Mouse (Mus musculus): ENCODE measurements around the gene Pqlc2. TPM values are rescaled to one million over a fixed set of nuclear protein-coding genes. Genes with fewer than 3 reads are reported as not detected.

Pqlc2 gene
- polyA plus RNA-seq (2015; fragmentation: Nextera tagmentation; extraction: Ambion mirVana): 16.0 and 16.5 TPM in 2 replicates

GRCm38 (mm10) chr4:139310171-139310898 lies at the start of gene Pqlc2, which contains the start of gene Akr7a5:
Pqlc2 (minus strand) TSS chr4:139310708.
Akr7a5 (plus strand) TSS chr4:139310744.
- peak within 1 kb of the TSS; percentile 87 for H3K9ac ChIP-seq
- peak within 1 kb of the TSS; percentile 94 for H3K4me2 ChIP-seq (replicated peaks)
- peaks cover 26% of the 10 kb centered on the region for H3K4me1 ChIP-seq
- peak within 1 kb of the TSS; percentile 87 for H3K27ac ChIP-seq (replicated peaks)
- H3K4me3 ChIP-seq (replicated peaks): peak within 1 kb of the TSS; percentile 95
- under 1% methylated on average over 63 of the region's 63 CpGs for WGBS
- peaks cover 30% of the 10 kb centered on the region for H3K36me3 ChIP-seq
- peak; percentile 87 for ATAC-seq (ENCODE audit: insufficient number of reproducible peaks, low FRiP score, low TSS enrichment, low read depth)
- H3K9me3 ChIP-seq (replicated peaks): no peaks in the 10 kb centered on the region
- H3K27me3 ChIP-seq: no peaks in the 10 kb centered on the region

- ATAC-seq (ENCODE audit: insufficient number of reproducible peaks, low FRiP score, low TSS enrichment, low read depth): no peak
- Histone ChIP-seq H3K36me3 (peaks cover 70% of the 10 kb centered on the region), H3K27ac (replicated peaks) (no peak overlapping the region), H3K27me3 (no peaks in the 10 kb centered on the region), H3K9ac (no peak overlapping the region), H3K4me2 (replicated peaks) (no peak overlapping the region), H3K4me3 (replicated peaks) (no peak overlapping the region), H3K9me3 (replicated peaks) (no peaks in the 10 kb centered on the region), H3K4me1 (peaks cover 7% of the 10 kb centered on the region)
- 95% methylated on average over 3 of the region's 3 CpGs for WGBS
Observed at GRCm38 (mm10) chr4:139357211-139357610, 46.7 kb upstream of the Pqlc2 start.

DNA sequence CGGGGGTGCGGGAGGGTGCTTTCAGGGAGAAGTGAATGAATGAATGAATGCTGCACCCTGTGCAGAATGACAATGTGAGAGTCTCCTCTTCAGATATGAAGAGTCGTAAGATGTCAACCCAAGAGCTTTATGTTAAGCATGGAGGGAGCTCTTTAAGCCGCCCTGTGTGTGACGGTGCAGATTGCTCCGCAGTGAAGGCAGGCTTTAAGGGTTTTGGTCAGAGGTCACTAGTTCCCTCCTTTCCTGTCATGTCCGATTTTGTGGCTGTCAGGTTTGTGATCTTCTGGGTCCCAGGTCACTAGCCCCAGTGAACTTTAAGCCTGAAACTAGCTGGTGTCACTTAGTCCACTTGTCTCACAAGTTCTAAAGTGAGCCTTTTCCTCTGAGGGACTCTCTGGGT lies 42.3 kb upstream of the Pqlc2 start:
- WGBS: under 1% methylated on average over 7 of the region's 7 CpGs

GRCm38 (mm10) chr4:139351931-139352711 lies 41.6 kb upstream of the Pqlc2 start, which contains the start of the genes Mrto4, Emc1 and Ubr4:
Mrto4 (minus strand) TSS chr4:139352576.
Emc1 (plus strand) TSS chr4:139352587.
Ubr4 (plus strand) TSS chr4:139352609.
- peak; percentile 90 for ATAC-seq (ENCODE audit: insufficient number of reproducible peaks, low FRiP score, low TSS enrichment, low read depth)
- H3K36me3 ChIP-seq: peaks cover 48% of the 10 kb centered on the region

More for the DNA sequence above, 42.3 kb upstream of the Pqlc2 start:
- Histone ChIP-seq H3K27me3 (no peaks in the 10 kb centered on the region), H3K36me3 (peaks cover 49% of the 10 kb centered on the region), H3K27ac (replicated peaks) (peak overlapping the region; percentile 94), H3K4me1 (peaks cover 18% of the 10 kb centered on the region), H3K9me3 (replicated peaks) (no peaks in the 10 kb centered on the region), H3K4me2 (replicated peaks) (peak overlapping the region; percentile 86), H3K9ac (peak overlapping the region; percentile 94), H3K4me3 (replicated peaks) (peak overlapping the region; percentile 90)
- ATAC-seq (ENCODE audit: insufficient number of reproducible peaks, low FRiP score, low TSS enrichment, low read depth): no peak

DNA sequence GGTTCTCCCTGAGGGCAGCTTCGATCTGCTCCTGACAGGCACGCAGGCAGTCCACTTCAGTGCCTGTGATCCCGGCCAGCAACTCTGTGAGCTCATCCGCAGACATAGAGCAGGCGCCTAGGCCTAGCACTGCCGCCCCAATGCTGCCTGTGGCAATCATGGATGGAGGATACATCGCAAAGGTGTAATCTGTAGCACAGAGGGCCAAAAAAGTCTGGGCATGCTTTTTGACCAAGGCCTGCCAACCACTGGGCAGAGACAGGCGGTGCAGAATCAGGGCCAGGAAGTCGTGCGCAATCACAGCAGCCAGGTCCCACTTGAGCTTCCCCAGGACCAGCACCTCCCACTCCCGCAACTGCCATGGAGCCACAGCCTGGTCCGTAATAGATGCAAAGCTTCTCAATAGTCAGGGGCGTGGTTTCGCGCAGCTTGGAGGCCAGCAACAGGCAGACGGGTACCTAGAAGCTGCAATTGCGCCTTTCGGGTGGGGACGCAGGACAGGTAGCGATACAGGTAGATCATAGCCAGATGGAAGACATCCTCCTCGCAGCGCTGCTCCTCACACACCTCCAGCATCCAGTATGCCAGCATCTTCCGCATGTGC lies 35.0 kb upstream of the Pqlc2 start:
- H3K27ac ChIP-seq (replicated peaks): no peak overlapping the region
- no peak overlapping the region for H3K4me3 ChIP-seq (replicated peaks)
- H3K36me3 ChIP-seq: peaks cover 47% of the 10 kb centered on the region
- no peaks in the 10 kb centered on the region for H3K27me3 ChIP-seq
- no peaks in the 10 kb centered on the region for H3K4me1 ChIP-seq
- H3K9me3 ChIP-seq (replicated peaks): no peaks in the 10 kb centered on the region
- 74% methylated on average over 23 of the region's 23 CpGs for WGBS
- no peak overlapping the region for H3K4me2 ChIP-seq (replicated peaks)
- no peak overlapping the region for H3K9ac ChIP-seq
- ATAC-seq (ENCODE audit: insufficient number of reproducible peaks, low FRiP score, low TSS enrichment, low read depth): no peak

More at GRCm38 (mm10) chr4:139351931-139352711, 41.6 kb upstream of the Pqlc2 start, which contains the start of the genes Mrto4, Emc1 and Ubr4:
- peak within 1 kb of the TSS; percentile 94 for H3K9ac ChIP-seq
- H3K27ac ChIP-seq (replicated peaks): peak within 1 kb of the TSS; percentile 94
- H3K4me2 ChIP-seq (replicated peaks): peak within 1 kb of the TSS; percentile 86
- WGBS: under 1% methylated on average over 64 of the region's 64 CpGs
- H3K4me3 ChIP-seq (replicated peaks): peak within 1 kb of the TSS; percentile 90
- no peaks in the 10 kb centered on the region for H3K27me3 ChIP-seq
- H3K9me3 ChIP-seq (replicated peaks): no peaks in the 10 kb centered on the region
- peaks cover 18% of the 10 kb centered on the region for H3K4me1 ChIP-seq

- H3K4me1 ChIP-seq: no peaks in the 10 kb centered on the region
- 43% methylated on average over 5 of the region's 5 CpGs for WGBS
- peaks cover 34% of the 10 kb centered on the region for H3K36me3 ChIP-seq
- H3K4me3 ChIP-seq (replicated peaks): no peak overlapping the region
- H3K9ac ChIP-seq: no peak overlapping the region
- H3K9me3 ChIP-seq (replicated peaks): no peaks in the 10 kb centered on the region
- no peak overlapping the region for H3K4me2 ChIP-seq (replicated peaks)
- ATAC-seq (ENCODE audit: insufficient number of reproducible peaks, low FRiP score, low TSS enrichment, low read depth): no peak
- no peaks in the 10 kb centered on the region for H3K27me3 ChIP-seq
- H3K27ac ChIP-seq (replicated peaks): no peak overlapping the region
Observed at GRCm38 (mm10) chr4:139343718-139344117, 33.2 kb upstream of the Pqlc2 start.

- Histone ChIP-seq H3K4me1 (peaks cover 3% of the 10 kb centered on the region; the same call in 1 of the 2 replicates), H3K9me3 (replicated peaks) (no peaks in the 10 kb centered on the region), H3K36me3 (peaks cover 15% of the 10 kb centered on the region), H3K27ac (replicated peaks) (no peak overlapping the region), H3K4me2 (replicated peaks) (no peak overlapping the region), H3K4me3 (replicated peaks) (no peak overlapping the region), H3K9ac (no peak overlapping the region), H3K27me3 (peaks cover 5% of the 10 kb centered on the region; the same call in 1 of the 2 replicates)
- ATAC-seq (ENCODE audit: insufficient number of reproducible peaks, low FRiP score, low TSS enrichment, low read depth): no peak
- WGBS: 77% methylated on average over 7 of the region's 7 CpGs
Observed at GRCm38 (mm10) chr4:139341556-139342233, 31.2 kb upstream of the Pqlc2 start.

- H3K36me3 ChIP-seq: peaks cover 7% of the 10 kb centered on the region; the same call in 1 of the 2 replicates
- H3K27ac ChIP-seq (replicated peaks): no peak overlapping the region
- WGBS: 70% methylated on average over 4 of the region's 4 CpGs
- H3K9me3 ChIP-seq (replicated peaks): no peaks in the 10 kb centered on the region
- peaks cover 4% of the 10 kb centered on the region; the same call in 1 of the 2 replicates for H3K4me1 ChIP-seq
- no peak for ATAC-seq (ENCODE audit: insufficient number of reproducible peaks, low FRiP score, low TSS enrichment, low read depth)
- no peak overlapping the region for H3K4me2 ChIP-seq (replicated peaks)
- peaks cover 5% of the 10 kb centered on the region; the same call in 1 of the 2 replicates for H3K27me3 ChIP-seq
- no peak overlapping the region for H3K4me3 ChIP-seq (replicated peaks)
- no peak overlapping the region for H3K9ac ChIP-seq
Observed at GRCm38 (mm10) chr4:139340835-139341234, 30.3 kb upstream of the Pqlc2 start.

- no peak overlapping the region for H3K4me2 ChIP-seq (replicated peaks)
- 59% methylated on average over 33 of the region's 33 CpGs for WGBS
- no peaks in the 10 kb centered on the region for H3K36me3 ChIP-seq
- ATAC-seq (ENCODE audit: insufficient number of reproducible peaks, low FRiP score, low TSS enrichment, low read depth): no peak
- H3K4me1 ChIP-seq: peaks cover 4% of the 10 kb centered on the region; the same call in 1 of the 2 replicates
- no peak overlapping the region for H3K4me3 ChIP-seq (replicated peaks)
- H3K27ac ChIP-seq (replicated peaks): no peak overlapping the region
- peaks cover 8% of the 10 kb centered on the region; the same call in 1 of the 2 replicates for H3K27me3 ChIP-seq
- no peak overlapping the region for H3K9ac ChIP-seq
- no peaks in the 10 kb centered on the region for H3K9me3 ChIP-seq (replicated peaks)
Observed at GRCm38 (mm10) chr4:139338145-139338544, 27.6 kb upstream of the Pqlc2 start.

DNA sequence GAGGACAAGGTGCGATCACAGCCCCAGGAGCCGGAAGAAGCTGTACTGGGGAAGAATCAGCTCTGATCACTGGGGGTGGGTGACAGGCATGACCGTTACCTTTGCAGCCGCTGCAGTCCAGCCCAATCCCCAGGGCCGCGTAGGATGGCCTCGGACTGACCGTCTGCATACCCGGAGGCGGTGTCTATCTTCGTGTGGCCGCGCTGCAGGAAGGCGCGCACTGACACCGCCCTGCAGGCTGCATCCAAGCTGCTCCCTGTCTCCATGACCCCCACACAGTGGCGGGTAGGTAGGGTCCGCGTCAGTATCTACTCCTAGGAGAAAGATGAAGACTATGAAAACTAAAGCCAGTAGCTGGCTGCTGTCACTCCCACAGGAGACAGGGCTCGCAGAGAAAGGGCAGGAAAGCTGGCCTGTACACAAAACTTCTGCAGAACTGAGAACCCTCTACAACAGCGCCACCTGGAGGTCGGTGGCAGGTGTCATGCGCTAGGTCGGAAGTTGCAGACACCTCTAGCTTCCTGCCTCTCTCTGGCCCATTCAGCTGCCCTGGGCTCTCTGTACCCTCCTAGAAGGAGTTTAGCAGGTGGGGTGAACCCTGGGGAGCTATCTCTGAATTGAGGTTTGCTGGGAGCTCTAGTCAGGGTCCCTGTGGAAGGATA lies 26.4 kb upstream of the Pqlc2 start:
- 19% methylated on average over 24 of the region's 24 CpGs for WGBS
- H3K4me3 ChIP-seq (replicated peaks): peak overlapping the region; percentile 21
- no peak overlapping the region for H3K27ac ChIP-seq (replicated peaks)
- ATAC-seq (ENCODE audit: insufficient number of reproducible peaks, low FRiP score, low TSS enrichment, low read depth): no peak; the same call in 1 of the 2 replicates
- H3K4me1 ChIP-seq: peaks cover 4% of the 10 kb centered on the region; the same call in 1 of the 2 replicates
- H3K27me3 ChIP-seq: peaks cover 8% of the 10 kb centered on the region; the same call in 1 of the 2 replicates
- no peaks in the 10 kb centered on the region for H3K36me3 ChIP-seq
- H3K9me3 ChIP-seq (replicated peaks): no peaks in the 10 kb centered on the region
- no peak overlapping the region for H3K9ac ChIP-seq
- peak overlapping the region; percentile 41 for H3K4me2 ChIP-seq (replicated peaks)

Data from embryonic facial prominence, embryonic 15.5 days (tissue).